Mouse (Mus musculus) WW6 (cell line): ENCODE measurements around the gene Ppp1r9b.
"Not testable (repeated sequence)": the region's sequence is repeated elsewhere in the genome, so short reads cannot be mapped to it uniquely, and the experiment has no call there.

ENCODE experiments used
- DNase-seq: peaks from one replicate; pipeline ENCODE4 v3.0.0-alpha.2; 2013; ENCODE audit warnings: low read depth, low spot score

Gene Ppp1r9b

DNA sequence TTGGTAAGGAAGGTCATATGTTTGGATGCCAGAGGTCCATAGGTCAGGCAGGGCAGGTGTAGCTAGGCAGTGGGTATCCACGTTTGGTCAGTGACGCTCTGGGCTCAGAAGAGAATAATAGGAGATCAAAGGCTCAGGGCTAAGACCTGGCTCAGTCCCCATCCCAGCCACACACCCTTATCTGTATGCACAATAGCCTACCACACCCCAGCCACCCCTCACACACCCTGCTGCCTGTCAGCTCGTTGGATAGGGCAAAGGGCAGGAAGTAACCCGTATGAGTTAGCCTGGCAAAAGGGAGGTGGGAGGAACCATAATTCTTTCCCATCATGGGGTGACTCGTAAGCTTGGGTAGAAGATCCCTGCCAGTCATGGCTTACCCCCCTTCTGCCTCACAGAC is 6.8 kb downstream of the Ppp1r9b start:
- no peak for DNase-seq

DNA sequence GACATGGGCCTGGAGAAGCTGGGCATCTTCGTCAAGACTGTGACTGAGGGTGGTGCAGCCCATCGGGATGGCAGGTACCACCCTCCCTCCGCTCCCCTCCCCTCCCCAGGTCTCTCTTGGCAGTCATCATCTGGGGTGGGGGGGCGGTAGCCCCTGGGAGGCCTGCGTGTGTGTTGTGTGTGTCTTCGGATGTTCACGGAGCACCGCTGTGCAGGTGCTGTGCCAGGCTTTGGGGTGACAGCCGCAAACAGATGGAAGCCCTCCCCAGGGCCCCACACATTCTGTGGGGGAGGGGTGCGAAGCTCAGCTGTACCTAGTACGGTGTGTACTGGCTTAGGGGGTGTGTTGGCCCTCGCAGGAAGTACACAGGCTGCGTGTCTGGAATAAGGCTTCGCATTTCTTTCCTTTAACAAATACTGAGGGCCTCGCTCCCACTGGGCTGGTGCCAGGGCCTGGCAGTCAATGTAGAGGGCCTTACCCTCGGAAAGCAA is 7.3 kb downstream of the Ppp1r9b start:
- DNase-seq, result no peak

DNA sequence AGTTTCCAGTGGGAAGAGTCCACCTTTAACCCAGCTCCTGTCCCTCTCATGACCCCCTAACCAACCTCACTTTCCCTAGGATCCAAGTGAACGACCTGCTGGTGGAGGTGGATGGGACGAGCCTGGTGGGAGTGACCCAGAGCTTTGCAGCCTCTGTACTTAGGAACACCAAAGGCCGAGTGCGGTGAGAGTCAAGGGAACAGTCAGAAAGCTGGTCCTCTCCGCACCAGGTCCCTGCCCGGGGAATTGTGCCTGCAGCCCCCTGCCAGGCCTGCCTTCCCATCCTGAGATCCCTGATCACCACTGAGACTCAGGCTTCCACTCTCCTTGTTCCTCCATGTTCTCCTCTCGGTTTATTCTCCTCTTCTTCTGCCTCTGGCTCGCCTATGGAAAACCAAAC is 9.3 kb downstream of the Ppp1r9b start:
- DNase-seq, result no peak

DNA sequence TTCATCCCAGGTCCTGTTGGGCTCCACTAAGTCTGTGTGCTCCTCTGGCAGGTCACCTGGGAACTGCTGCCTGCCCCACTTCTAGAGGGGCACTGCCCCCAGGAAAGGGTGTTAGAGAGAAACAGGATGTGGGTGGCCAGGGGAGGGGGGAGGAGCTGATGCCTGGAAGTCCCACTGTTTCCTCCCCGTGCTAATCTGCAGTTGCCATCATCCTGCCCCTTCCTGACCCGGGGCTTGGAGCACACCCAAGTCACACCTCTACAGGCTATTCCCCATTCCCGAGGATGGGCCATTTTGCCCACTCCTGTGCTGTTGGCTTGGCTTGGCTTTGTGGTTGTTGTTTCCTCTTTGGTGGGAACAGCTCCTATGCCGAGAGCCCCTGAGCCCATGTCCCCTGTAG is 9.7 kb downstream of the Ppp1r9b start:
- DNase-seq, result no peak

DNA sequence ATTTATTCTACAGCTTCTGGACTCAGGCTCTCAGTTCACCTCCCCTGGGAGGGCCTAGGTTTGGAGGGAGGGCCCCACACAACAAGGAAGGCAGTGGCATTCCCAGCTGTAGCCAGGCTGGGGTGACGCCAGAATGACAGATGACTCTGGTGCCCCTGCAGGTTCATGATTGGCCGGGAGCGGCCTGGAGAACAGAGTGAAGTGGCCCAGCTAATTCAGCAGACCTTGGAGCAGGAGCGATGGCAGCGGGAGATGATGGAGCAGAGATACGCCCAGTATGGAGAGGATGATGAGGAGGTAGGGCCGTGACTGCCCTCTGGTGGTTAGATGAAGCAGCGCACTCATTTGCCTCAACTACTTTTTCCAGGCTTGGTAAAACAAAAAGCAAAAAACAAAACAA is 10.2 kb downstream of the Ppp1r9b start:
- DNase-seq, result no peak

DNA sequence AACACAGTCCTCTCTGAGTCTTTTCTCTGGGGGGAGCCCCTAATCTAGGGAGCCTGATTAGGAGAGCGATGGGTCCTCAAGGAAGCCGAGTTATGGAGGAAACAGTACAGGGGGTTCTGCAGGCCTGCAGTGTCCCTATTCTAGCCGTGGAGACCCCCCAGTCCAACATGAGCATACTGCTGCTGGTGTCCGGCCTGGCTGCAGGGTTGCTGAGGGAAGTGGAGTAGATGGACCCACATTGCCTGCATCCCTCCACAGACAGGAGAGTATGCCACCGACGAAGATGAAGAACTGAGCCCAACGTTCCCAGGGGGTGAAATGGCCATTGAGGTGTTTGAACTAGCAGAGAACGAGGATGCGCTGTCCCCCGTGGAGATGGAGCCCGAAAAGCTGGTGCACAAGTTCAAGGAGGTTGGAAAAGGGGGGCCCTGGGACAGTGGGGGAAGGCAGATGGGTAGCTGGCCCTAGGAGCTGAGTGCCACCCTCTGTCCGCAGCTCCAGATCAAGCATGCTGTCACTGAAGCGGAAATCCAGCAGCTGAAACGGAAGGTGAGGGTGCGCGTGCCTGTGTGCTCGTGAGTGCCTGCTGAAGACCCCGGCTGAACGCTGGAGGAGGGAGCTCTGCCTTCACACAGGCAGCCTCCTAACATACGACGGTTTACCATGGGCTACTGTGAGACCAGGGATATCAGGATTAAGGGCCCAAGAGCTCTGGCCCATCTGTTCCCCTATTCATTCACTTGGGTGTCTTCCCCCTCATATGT is 10.9 kb downstream of the Ppp1r9b start:
- no peak for DNase-seq

DNA sequence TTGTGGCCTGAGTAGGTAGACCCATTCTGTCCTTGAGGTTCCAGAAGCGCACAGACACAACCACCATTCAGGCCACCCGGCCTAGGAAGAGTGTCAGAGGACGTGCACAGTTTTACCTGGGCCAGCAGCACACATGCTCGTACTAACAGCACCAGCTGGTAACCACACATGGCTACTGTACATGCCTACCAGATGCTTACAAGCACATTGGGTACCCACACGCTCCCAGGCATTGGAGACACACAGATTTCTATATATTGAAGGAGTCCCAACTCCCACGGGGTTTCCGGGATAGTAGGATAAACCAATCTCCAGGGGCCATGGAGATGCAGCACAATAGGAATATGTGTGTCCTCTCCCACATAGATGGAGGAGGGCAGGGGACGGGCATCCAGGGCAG is 11.9 kb downstream of the Ppp1r9b start:
- no peak for DNase-seq

DNA sequence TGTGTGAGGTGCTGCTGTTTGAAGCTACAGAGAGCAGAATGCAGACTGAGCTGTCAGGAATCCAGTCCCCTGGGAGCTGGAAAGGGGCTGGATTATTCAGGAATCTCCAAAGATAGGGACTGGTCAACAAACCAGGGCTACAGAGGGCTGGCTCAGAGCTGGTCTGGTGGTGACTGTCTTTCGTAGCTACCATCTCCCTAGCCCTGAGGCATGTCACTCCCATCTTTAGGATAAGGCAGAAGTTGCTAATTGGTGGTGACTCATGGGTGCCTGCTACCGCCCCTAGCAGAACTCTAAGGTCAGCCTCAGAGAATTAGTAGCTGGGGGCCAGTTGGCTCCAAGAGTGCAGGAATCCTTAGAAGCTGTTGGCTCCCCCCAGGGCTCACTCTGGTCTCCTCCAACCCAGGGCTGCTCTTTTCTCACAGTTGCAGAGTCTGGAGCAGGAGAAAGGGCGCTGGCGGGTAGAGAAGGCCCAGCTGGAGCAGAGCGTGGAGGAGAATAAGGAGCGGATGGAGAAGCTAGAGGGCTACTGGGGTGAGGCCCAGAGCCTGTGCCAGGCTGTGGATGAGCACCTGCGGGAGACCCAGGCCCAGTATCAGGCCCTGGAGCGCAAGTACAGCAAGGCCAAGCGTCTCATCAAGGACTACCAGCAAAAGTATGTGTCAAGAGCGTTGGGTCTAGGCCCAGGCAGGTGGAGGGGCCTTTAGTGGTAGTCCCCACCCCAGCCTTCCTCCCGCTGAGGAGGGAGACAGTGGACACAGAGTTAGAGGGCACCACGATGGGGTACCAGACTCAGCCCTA is 13.5 kb downstream of the Ppp1r9b start:
- DNase-seq, result no peak

DNA sequence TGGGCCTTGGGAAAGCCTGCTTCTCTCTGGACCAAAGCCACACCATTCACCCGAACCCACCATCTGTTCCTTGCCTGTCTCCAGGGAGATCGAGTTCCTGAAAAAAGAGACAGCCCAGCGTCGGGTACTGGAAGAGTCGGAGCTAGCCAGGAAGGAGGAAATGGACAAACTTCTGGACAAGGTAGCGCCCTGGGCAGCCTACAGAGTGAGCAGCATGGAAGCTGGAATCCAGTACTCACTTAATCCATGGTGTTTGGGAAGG is 14.0 kb downstream of the Ppp1r9b start:
- no peak for DNase-seq

DNA sequence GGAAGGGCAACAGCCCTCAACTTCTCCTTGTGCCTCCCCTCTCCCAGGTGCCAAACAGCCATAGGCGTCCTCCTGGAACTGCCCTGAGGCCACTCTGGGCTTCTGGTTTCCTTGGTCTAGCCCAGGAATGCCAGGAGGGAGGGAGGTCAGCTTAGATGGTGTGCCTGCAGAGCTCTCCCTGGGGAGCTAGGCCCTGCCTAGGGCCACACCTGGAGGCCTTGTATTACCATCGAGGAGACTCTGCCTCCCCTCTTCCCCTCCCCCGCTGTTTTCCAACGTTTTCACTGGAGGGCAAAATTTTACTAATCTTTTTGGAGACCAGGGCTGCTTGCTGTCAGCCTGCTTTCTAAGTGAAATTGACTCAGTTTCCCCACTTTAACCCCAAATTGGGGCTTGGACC is 15.2 kb downstream of the Ppp1r9b start:
- no peak for DNase-seq

DNA sequence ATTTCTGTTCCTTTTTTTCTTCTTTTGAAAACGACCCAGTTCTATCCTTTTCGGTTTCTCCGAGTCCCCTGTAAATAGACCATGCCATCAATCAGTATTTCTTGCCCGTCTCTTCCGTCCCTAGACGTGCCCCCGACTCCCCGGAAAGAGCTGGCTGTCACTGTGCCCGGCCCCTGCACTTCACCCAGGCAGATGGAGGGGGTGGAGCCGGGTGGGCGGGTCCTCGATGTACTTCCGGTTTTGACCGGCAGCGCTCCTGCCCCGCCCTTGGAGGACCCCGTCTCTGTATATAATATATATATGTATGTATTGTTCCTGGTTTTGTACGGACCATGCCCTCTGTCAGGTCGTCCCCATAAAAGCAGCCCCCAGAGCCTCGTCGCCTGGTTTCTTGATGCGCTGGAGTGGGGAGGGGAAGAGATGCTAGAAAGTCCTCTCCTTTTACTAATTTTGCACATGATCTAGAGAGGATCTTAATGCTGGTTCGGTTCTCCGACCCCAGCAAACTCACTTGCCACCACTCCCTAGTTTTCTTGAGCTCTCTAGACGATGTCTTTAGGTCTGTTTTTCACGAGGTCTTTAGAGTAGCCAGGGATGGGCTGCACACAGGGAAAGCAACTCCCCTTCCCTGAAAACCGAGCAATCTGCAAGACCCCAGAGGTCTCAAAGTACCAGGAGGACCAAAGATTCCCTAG is 15.8 kb downstream of the Ppp1r9b start:
- DNase-seq, result no peak

DNA sequence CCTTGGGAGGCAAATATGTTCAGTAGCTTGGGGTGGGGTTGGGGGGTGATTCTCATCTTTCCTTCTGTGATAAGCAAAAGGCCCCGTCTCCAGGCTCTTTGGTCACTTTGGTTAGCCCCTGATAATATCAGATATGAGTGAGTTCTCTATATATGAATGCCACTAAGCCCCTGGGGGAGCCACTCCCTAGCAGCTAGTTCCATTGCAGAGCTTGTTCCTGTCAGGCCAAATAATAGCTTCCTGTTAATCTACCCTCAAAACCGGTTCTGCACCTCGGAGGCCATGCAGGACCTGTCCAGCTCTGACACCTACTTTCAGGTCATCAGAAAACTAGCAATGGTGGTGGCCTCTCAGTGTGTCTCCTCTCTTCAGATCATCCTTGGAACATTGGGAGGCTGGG is 16.6 kb downstream of the Ppp1r9b start:
- no peak for DNase-seq

DNA sequence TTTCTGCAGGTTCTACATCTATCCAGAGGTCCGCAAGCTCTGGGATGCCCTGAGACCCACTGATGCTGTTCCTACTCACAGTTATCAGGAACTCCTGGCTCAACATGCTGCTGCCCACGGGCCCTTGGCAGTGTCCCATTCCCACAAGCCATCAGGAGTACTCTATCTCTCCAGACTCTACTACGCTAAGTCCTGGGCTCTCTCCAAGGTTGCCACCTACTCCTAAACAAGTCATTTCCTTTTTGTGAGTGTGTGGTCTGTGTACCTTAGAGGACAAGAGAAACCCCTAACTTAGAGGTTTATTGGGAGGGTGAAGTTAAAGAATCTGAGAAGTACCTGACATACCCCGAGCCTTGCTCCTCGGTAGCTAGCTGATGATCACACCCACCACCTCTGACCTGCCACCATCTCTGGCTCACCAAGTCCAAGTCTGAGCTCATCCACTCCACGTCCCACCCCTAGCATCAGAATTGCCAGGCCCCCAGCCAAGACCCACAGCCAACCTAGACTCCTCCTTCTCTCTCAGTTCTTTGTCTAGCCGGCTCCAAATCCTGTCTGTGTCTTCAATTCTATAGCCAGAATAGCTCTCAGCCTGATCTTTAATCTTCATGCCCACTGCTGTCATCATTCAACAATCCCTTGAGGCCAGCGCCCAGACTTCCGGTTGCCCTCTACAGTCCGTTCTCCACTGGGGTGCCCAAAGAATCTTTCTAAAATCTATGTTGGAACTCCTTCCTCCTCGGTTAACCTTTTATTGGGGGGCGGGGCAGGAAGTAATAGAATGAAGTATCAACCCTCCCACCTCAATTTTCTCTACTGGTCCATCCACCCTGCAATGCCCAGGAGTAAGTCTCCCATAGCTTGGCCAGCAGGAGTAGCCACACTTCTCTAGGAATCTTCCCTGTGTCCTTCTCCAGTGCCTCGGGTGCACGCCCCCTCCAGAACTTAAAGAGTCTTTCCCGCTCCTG is 18.1 kb downstream of the Ppp1r9b start:
- no peak for DNase-seq

DNA sequence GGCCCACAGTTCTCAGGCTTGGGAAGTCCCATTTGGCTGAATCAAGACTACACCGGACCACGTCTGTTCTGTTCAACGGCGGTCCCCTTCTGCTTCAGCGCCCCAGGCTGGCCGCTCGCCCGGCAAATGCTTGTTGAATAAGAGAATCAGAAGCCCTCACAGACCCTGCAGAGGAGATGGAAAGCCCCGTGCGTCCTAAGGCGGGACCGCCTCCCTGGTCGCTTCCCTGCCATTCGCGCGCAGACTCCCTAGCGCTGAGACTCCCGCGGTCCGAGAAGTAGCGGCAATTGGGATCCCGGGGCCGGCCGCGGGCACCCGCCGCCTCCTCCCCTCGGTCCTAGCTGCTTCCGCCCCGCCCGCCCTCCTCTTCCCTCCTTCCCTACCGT is 18.8 kb downstream of the Ppp1r9b start, which contains the start of gene Samd14:
Samd14 (plus strand) TSS at position 251 of the 386 bp plus-strand sequence.
- no peak for DNase-seq

DNA sequence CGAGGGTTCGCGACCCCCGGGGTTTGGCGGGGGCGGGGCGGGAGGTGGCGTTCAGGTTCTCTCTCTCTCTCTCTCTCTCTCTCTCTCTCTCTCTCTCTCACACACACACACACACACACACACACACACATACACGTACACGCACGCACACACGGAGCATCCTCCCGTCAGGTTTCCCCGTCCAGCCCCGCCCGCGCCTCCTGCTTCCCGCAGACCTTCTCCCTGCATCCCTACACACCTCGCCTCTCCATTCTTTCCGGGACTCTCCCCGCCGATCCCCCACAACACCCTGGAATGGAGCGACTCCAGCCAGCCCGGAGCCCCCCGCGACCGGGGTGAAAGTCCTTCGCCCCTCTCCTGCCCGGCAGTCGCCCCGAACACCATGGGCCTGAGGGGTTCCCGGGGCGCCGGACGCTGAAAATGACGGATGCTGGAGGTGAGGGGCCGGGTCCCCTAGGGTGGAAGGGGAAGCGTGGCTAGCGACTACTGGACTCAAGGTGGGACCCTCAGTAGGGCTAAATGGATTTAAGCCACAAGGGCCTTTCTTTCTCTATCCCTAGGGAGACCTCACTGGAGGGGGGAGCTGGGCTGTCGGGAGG is 19.4 kb downstream of the Ppp1r9b start:
- no peak for DNase-seq

DNA sequence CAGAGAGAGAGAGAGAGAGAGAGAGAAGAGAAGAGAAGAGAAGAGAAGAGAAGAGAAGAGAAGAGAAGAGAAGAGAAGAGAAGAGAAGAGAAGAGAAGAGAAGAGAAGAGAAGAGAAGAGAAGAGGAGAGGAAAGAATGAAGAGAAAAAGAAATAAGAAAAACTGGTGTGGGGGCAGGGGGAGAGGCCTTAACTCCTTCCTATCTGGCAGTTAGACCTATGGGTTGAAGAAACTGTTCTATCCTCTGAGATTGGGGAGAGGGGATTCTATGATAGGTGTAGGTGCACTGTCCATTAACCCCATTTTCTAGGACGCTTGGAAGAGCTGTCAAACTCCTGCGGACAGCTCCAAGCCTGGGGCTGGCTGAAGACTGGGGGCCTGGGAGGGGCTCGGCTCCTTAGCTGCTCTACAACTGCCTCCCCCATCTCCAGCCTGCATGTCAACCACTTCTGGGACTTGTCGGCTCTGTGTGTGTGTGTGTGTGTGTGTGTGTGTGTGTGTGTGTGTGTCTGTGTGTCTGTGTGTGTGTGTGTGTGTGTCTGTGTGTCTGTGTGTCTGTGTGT is 20.1 kb downstream of the Ppp1r9b start:
- DNase-seq, result not testable (repeated sequence)

DNA sequence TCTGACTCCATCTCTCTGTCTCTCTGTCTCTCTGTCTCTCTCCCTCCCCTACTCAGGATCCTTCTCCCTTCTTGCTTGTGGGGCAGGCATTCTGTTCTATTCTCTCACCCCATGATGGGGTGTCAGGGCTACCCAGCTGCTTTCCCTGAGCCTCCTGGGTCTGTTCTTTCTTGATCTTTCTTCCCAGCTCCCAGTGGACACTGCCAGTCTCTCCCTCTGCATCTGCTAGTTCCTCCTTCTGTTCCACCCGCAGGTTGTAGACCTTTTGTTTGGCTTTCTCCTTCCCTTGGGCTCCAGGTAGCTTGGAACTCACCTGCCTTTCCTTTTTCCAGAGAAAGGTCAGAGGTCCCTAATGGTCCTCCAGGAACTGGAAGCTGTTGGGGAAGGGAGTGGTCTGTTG is 20.6 kb downstream of the Ppp1r9b start:
- DNase-seq, result no peak

DNA sequence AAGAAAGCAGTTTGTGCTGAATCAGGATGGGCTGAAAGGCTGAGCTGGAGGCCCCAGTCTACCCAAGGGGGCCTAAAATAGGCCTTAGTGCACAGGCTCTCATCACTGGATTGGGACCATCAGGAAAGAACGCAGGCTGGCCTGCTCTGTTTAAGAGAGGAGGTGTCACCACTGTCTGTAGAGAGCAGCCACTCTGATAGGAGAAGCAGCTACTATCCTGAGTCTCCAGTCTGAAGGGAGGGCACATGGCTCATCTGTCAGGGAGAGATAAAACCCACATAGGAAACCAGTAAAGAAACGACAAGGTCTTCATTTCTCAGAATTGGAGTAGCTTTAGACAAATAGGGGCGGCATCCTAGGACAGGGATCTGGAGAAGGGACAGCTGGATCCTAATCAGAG is 21.2 kb downstream of the Ppp1r9b start:
- DNase-seq, result no peak

DNA sequence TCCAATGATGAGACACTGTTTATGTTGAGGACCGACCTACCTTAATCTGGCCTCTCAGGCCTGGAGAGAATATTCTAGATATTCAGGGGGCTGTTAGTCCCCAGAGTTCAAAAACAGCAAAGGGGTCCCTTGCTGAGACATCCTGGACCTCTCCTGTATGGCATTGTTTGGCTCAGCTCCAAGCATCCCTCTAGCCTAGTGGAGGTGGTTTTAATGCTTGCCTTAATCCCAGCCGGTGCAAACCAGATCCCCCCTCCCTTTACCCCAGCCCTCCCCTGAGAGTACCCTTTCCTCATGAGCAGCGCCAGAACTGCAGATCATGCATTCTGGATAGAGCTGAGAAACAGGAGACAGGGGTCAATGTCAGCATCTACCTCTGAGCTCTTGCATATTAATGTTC is 21.7 kb downstream of the Ppp1r9b start:
- no peak for DNase-seq

DNA sequence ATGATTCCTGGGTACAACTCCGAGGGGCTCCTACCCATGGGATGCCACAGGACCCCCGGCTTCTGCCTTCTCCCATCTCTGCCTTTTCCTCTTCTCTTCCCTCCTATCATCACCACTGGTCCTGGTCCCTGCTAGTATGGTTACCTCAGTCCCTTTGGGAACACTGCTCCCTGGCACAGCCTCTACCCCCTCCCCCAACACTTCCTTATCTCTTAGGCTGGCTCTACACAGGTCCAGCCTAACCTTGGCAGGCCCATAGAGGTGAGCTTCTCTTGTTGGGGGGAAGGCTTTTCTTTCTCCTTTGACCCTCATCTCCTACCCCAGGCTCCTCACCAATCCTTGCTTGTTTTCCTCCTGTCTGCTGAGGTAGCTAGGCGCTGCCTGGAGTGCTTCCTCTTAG is 24.6 kb downstream of the Ppp1r9b start:
- DNase-seq, result no peak
